Mouse (Mus musculus): Measurements from ENCODE around the gene Fer1l5. TPM values are rescaled to one million over a fixed set of nuclear protein-coding genes. Genes with fewer than 3 reads are reported as not detected.

The Fer1l5 gene
- polyA plus RNA-seq (2014; fragmentation: Nextera tagmentation; extraction: Ambion mirVana): 2.0 and 2.1 TPM in 2 replicates

DNA sequence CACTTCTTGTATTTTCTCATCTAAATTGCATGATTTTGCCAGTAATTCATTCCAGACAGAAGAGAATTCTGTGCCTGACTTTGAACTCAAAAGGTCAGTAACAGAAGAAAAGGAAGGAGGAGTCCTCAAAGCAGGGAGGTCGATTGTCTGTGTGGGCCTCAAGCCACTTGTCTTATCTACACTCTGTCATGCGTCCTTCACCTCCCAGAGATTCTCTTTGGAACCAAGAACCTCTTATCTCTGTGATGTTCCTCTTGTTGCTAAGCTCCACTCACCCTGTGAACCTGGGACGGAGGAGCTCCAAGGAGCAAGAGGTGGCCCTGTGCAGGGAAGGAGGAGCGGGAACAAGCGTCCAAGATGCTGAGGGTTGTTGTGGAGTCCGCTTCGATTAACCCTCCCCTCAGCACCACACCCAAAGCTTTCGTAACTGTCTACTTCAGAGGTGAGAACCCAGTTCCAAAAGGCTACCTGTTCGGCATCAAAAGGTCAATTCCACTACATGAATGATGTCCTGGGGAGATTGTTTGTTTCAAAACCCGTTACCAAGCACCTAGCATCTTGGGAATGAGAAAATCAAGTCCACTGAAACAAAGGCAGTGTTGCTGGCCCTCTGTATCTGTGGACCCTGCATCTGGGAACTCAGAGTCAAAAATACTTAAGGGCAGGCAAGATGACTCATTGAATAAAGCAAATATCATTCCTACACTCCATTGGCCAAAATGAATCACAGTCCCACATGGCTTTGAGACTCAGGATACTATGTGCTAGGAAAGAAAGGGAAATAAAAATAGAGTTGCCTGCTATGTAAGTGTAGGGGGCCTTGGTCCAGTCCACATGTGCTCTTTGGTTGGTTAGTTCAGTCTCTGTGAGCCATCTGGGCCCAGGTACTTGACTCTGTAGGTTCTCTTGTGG is at the start of gene Fer1l5:
Fer1l5 (plus strand) TSS at position 358 of the 912 bp plus-strand sequence.
- no peaks in the 10 kb centered on the region for H3K9me3 ChIP-seq (ENCODE audit: control insufficient read depth, low read length)
- WGBS: 83% methylated on average over 10 of the region's 10 CpGs
- no peak within 1 kb of the TSS for H3K9ac ChIP-seq (replicated peaks; ENCODE audit: low read length)
- no peak within 1 kb of the TSS for H3K4me2 ChIP-seq (ENCODE audit: low read length)
- no peaks in the 10 kb centered on the region for H3K36me3 ChIP-seq (ENCODE audit: control insufficient read depth, insufficient read depth, low read length)
- ATAC-seq (ENCODE audit: low FRiP score, low TSS enrichment): no peak
- H3K27me3 ChIP-seq (ENCODE audit: control insufficient read depth, insufficient read depth, low read length): no peaks in the 10 kb centered on the region
- no peak for DNase-seq
- peaks cover 11% of the 10 kb centered on the region for H3K4me1 ChIP-seq (ENCODE audit: control insufficient read depth, insufficient read depth, low read length)
- H3K4me3 ChIP-seq (replicated peaks; ENCODE audit: low read depth, low read length): no peak within 1 kb of the TSS
- no peak within 1 kb of the TSS for H3K27ac ChIP-seq (replicated peaks; ENCODE audit: low read depth, low read length)

GRCm38 (mm10) chr1:36323076-36323475 is 49.0 kb upstream of the Fer1l5 start:
- Histone ChIP-seq H3K9ac (replicated peaks; ENCODE audit: low read length) (no peak overlapping the region), H3K27me3 (ENCODE audit: control insufficient read depth, insufficient read depth, low read length) (no peaks in the 10 kb centered on the region), H3K4me2 (ENCODE audit: low read length) (no peak overlapping the region), H3K4me1 (ENCODE audit: control insufficient read depth, insufficient read depth, low read length) (no peaks in the 10 kb centered on the region), H3K36me3 (ENCODE audit: control insufficient read depth, insufficient read depth, low read length) (0 out of 2 replicates have a peak, but pooled peaks cover 5% of the 10 kb centered on the region), H3K4me3 (replicated peaks; ENCODE audit: low read depth, low read length) (no peak overlapping the region), H3K9me3 (ENCODE audit: control insufficient read depth, low read length) (no peaks in the 10 kb centered on the region), H3K27ac (replicated peaks; ENCODE audit: low read depth, low read length) (no peak overlapping the region)
- DNase-seq (no peak), ATAC-seq (ENCODE audit: low FRiP score, low TSS enrichment) (no peak)
- WGBS: 87% methylated on average over 9 of the region's 9 CpGs

- DNase-seq (peak; percentile 70), ATAC-seq (ENCODE audit: low FRiP score, low TSS enrichment) (no peak)
- Histone ChIP-seq H3K9ac (replicated peaks; ENCODE audit: low read length) (no peak overlapping the region), H3K36me3 (ENCODE audit: control insufficient read depth, insufficient read depth, low read length) (0 out of 2 replicates have a peak, but pooled peaks cover 5% of the 10 kb centered on the region), H3K4me3 (replicated peaks; ENCODE audit: low read depth, low read length) (no peak overlapping the region), H3K27ac (replicated peaks; ENCODE audit: low read depth, low read length) (no peak overlapping the region), H3K27me3 (ENCODE audit: control insufficient read depth, insufficient read depth, low read length) (no peaks in the 10 kb centered on the region), H3K4me2 (ENCODE audit: low read length) (no peak overlapping the region), H3K4me1 (ENCODE audit: control insufficient read depth, insufficient read depth, low read length) (no peaks in the 10 kb centered on the region), H3K9me3 (ENCODE audit: control insufficient read depth, low read length) (no peaks in the 10 kb centered on the region)
- whole genome bisulfite sequencing: 61% methylated on average over 8 of the region's 8 CpGs
Observed at GRCm38 (mm10) chr1:36323746-36324448, 48.2 kb upstream of the Fer1l5 start.

GRCm38 (mm10) chr1:36325900-36326321 is 46.2 kb upstream of the Fer1l5 start:
- Histone ChIP-seq H3K27me3 (ENCODE audit: control insufficient read depth, insufficient read depth, low read length) (no peaks in the 10 kb centered on the region), H3K27ac (replicated peaks; ENCODE audit: low read depth, low read length) (no peak overlapping the region), H3K9me3 (ENCODE audit: control insufficient read depth, low read length) (no peaks in the 10 kb centered on the region), H3K4me3 (replicated peaks; ENCODE audit: low read depth, low read length) (no peak overlapping the region), H3K9ac (replicated peaks; ENCODE audit: low read length) (no peak overlapping the region), H3K36me3 (ENCODE audit: control insufficient read depth, insufficient read depth, low read length) (peaks cover 15% of the 10 kb centered on the region; the same call in 1 of the 2 replicates), H3K4me1 (ENCODE audit: control insufficient read depth, insufficient read depth, low read length) (no peaks in the 10 kb centered on the region), H3K4me2 (ENCODE audit: low read length) (no peak overlapping the region)
- ATAC-seq (ENCODE audit: low FRiP score, low TSS enrichment) (no peak), DNase-seq (no peak)
- 95% methylated on average over 2 of the region's 2 CpGs for WGBS

GRCm38 (mm10) chr1:36326815-36327214 is 45.3 kb upstream of the Fer1l5 start:
- H3K4me2 ChIP-seq (ENCODE audit: low read length): no peak overlapping the region
- H3K4me1 ChIP-seq (ENCODE audit: control insufficient read depth, insufficient read depth, low read length): no peaks in the 10 kb centered on the region
- WGBS: 88% methylated on average over 2 of the region's 2 CpGs
- DNase-seq (no peak), ATAC-seq (ENCODE audit: low FRiP score, low TSS enrichment) (no peak)
- H3K9ac ChIP-seq (replicated peaks; ENCODE audit: low read length): no peak overlapping the region
- no peak overlapping the region for H3K4me3 ChIP-seq (replicated peaks; ENCODE audit: low read depth, low read length)
- H3K36me3 ChIP-seq (ENCODE audit: control insufficient read depth, insufficient read depth, low read length): peaks cover 18% of the 10 kb centered on the region; the same call in 1 of the 2 replicates
- no peaks in the 10 kb centered on the region for H3K9me3 ChIP-seq (ENCODE audit: control insufficient read depth, low read length)
- no peak overlapping the region for H3K27ac ChIP-seq (replicated peaks; ENCODE audit: low read depth, low read length)
- H3K27me3 ChIP-seq (ENCODE audit: control insufficient read depth, insufficient read depth, low read length): no peaks in the 10 kb centered on the region

DNA sequence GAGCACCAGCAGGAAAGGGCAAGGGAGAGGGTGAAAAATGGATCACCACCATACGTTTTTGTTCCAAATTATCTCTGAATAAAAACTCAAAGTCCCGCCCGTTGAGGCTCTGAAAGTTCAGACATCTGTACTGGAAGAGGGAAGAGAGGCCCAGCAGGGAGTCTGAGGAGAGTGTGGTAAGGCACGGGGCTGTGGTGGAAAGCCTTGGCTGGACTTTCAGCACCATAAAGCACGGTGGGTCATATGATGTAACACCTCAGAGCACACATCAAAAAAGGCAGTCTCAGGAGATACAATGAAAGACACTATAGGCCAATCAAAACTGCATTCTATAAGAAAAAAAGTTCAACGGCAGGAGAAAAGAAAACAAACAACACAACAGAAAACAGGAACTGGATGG is 40.3 kb upstream of the Fer1l5 start:
- Histone ChIP-seq H3K4me2 (ENCODE audit: low read length) (no peak overlapping the region), H3K9me3 (ENCODE audit: control insufficient read depth, low read length) (no peaks in the 10 kb centered on the region), H3K27me3 (ENCODE audit: control insufficient read depth, insufficient read depth, low read length) (no peaks in the 10 kb centered on the region), H3K27ac (replicated peaks; ENCODE audit: low read depth, low read length) (no peak overlapping the region), H3K4me3 (replicated peaks; ENCODE audit: low read depth, low read length) (no peak overlapping the region), H3K9ac (replicated peaks; ENCODE audit: low read length) (no peak overlapping the region), H3K4me1 (ENCODE audit: control insufficient read depth, insufficient read depth, low read length) (no peaks in the 10 kb centered on the region), H3K36me3 (ENCODE audit: control insufficient read depth, insufficient read depth, low read length) (peaks cover 41% of the 10 kb centered on the region)
- ATAC-seq (ENCODE audit: low FRiP score, low TSS enrichment) (no peak), DNase-seq (no peak)
- 84% methylated on average over 6 of the region's 6 CpGs for WGBS

DNA sequence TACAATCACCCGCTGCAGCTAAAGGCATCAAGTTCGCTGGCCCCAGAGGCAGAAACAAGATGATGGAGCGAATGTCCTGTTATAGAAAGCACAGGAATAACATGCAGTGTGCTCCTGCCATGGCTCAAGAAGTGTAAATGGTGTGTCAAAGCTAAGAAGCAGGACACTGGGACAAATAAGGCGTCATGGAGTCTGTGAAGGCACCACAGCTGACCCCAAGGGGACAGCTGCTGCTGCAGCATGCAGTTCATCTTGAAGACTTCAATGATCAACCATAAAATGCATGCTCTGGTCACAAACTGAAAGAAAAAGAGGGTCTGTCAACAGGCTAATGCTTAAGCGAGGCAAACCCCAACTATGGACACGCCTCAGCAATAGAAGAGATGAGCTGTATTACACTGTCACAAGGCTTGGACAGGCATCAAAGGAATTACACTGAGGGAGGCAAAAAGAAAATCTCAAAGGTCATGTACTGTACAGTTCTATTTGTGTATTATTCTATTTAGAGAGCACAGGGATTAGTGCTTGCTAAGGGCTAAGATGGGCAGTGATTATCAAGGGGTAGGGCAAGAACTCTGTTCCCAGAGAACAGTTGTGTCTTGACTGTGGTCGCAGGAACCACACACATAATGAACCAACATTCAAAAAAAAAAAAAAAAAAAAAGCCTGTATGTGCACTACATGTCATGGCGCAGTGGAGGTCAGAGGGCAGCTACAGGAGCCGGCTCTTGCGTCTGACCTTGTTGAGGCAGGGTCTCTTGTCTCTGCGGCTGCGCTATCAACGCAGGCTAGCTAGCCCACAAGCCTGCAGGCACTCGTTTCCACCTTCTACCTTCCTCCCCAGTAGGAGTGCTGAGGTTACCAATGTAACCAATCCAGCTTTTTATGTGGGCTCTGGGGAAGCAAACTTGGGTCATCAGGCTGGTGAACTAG is 38.9 kb upstream of the Fer1l5 start:
- ATAC-seq (ENCODE audit: low FRiP score, low TSS enrichment) (no peak), DNase-seq (no peak)
- Histone ChIP-seq H3K36me3 (ENCODE audit: control insufficient read depth, insufficient read depth, low read length) (peaks cover 51% of the 10 kb centered on the region), H3K4me1 (ENCODE audit: control insufficient read depth, insufficient read depth, low read length) (no peaks in the 10 kb centered on the region), H3K4me3 (replicated peaks; ENCODE audit: low read depth, low read length) (no peak overlapping the region), H3K9ac (replicated peaks; ENCODE audit: low read length) (no peak overlapping the region), H3K27ac (replicated peaks; ENCODE audit: low read depth, low read length) (no peak overlapping the region), H3K27me3 (ENCODE audit: control insufficient read depth, insufficient read depth, low read length) (no peaks in the 10 kb centered on the region), H3K4me2 (ENCODE audit: low read length) (no peak overlapping the region), H3K9me3 (ENCODE audit: control insufficient read depth, low read length) (no peaks in the 10 kb centered on the region)
- WGBS: 88% methylated on average over 14 of the region's 14 CpGs

GRCm38 (mm10) chr1:36342547-36342946 is 29.5 kb upstream of the Fer1l5 start:
- DNase-seq: no peak
- 94% methylated on average over 6 of the region's 6 CpGs for WGBS

More at GRCm38 (mm10) chr1:36342547-36342946, 29.5 kb upstream of the Fer1l5 start:
- H3K4me1 ChIP-seq (ENCODE audit: control insufficient read depth, insufficient read depth, low read length): no peaks in the 10 kb centered on the region
- H3K9me3 ChIP-seq (ENCODE audit: control insufficient read depth, low read length): no peaks in the 10 kb centered on the region
- H3K9ac ChIP-seq (replicated peaks; ENCODE audit: low read length): no peak overlapping the region
- H3K4me3 ChIP-seq (replicated peaks; ENCODE audit: low read depth, low read length): no peak overlapping the region
- H3K4me2 ChIP-seq (ENCODE audit: low read length): no peak overlapping the region
- H3K27ac ChIP-seq (replicated peaks; ENCODE audit: low read depth, low read length): no peak overlapping the region
- H3K36me3 ChIP-seq (ENCODE audit: control insufficient read depth, insufficient read depth, low read length): peaks cover 100% of the 10 kb centered on the region
- H3K27me3 ChIP-seq (ENCODE audit: control insufficient read depth, insufficient read depth, low read length): no peaks in the 10 kb centered on the region
- no peak for ATAC-seq (ENCODE audit: low FRiP score, low TSS enrichment)
